Mouse (Mus musculus) fat pad, adult 2 months (tissue): ENCODE measurements at regions not wholly inside any gene's neighbourhood (a gene's known extent, or its start where the extent isn't known, plus 50 kb on each side); places are given as distances from the start of the nearest gene placed in this dataset.

Source experiments
- DNase-seq: peaks from one replicate; pipeline ENCODE4 v3.0.0-alpha.2; 2011; ENCODE audit warnings: low read depth, low spot score; ENCODE audit errors: extremely low read depth

- no peak for DNase-seq
Observed at GRCm38 (mm10) chr10:43746631-43747001, 154.9 kb downstream of the Qrsl1 start.

GRCm38 (mm10) chr10:43747541-43747940 lies 154.0 kb downstream of the Qrsl1 start:
- DNase-seq, result no peak

- no peak for DNase-seq
Observed at GRCm38 (mm10) chr10:43748300-43748699, 153.2 kb downstream of the Qrsl1 start.

- no peak for DNase-seq
Observed at GRCm38 (mm10) chr10:43749496-43750110, 151.9 kb downstream of the Qrsl1 start.

- no peak for DNase-seq
Observed at GRCm38 (mm10) chr10:43750401-43750800, 151.1 kb downstream of the Qrsl1 start.

GRCm38 (mm10) chr10:43750854-43751253 lies 150.7 kb downstream of the Qrsl1 start:
- no peak for DNase-seq

GRCm38 (mm10) chr10:43751881-43752675 lies 149.5 kb downstream of the Qrsl1 start:
- no peak for DNase-seq

GRCm38 (mm10) chr10:43756881-43757565 lies 144.5 kb downstream of the Qrsl1 start:
- DNase-seq, result no peak

GRCm38 (mm10) chr10:43758124-43759025 lies 143.2 kb downstream of the Qrsl1 start:
- DNase-seq, result no peak

GRCm38 (mm10) chr10:43759186-43759905 lies 142.2 kb downstream of the Qrsl1 start:
- no peak for DNase-seq

- DNase-seq, result no peak
Observed at GRCm38 (mm10) chr10:43759906-43760281, 141.7 kb downstream of the Qrsl1 start.

GRCm38 (mm10) chr10:43761979-43762570 lies 139.5 kb downstream of the Qrsl1 start:
- DNase-seq, result no peak

GRCm38 (mm10) chr10:43764581-43764980 lies 137.0 kb downstream of the Qrsl1 start:
- DNase-seq, result no peak

GRCm38 (mm10) chr10:43765275-43765674 lies 136.3 kb downstream of the Qrsl1 start:
- DNase-seq, result no peak

- DNase-seq, result no peak
Observed at GRCm38 (mm10) chr10:43765829-43766486, 135.6 kb downstream of the Qrsl1 start.

- no peak for DNase-seq
Observed at GRCm38 (mm10) chr10:43767961-43768726, 133.4 kb downstream of the Qrsl1 start.

GRCm38 (mm10) chr10:43769026-43769425 lies 132.5 kb downstream of the Qrsl1 start:
- DNase-seq, result no peak

- no peak for DNase-seq
Observed at GRCm38 (mm10) chr10:43775807-43776206, 125.7 kb downstream of the Qrsl1 start.
